Mouse (Mus musculus) pancreas, adult 10 weeks (tissue): ENCODE data around the gene Thumpd3. TPM values are rescaled to one million over a fixed set of nuclear protein-coding genes. Genes with fewer than 3 reads are reported as not detected.

ENCODE experiments used
- polyA plus RNA-seq: library from polyadenylated mRNA; stranded (reverse); fragments of 350-450 nt; fragmentation: Illumina TruSeq; extraction: RNeasy Lipid Tissue Mini Kit (QIAGEN cat#74804); gene quantifications from one replicate; pipeline ENCODE4 v1.2.3, GENCODE M21; 2015; ENCODE audit warnings: low read depth, low replicate concordance; ENCODE audit not compliant: insufficient read depth

The Thumpd3 gene
- 11.0 TPM for polyA plus RNA-seq

GRCm38 (mm10) chr6:113046041-113046975, at the start of gene Thumpd3:
TSS of gene Thumpd3 (plus strand) at chr6:113046225.

DNA sequence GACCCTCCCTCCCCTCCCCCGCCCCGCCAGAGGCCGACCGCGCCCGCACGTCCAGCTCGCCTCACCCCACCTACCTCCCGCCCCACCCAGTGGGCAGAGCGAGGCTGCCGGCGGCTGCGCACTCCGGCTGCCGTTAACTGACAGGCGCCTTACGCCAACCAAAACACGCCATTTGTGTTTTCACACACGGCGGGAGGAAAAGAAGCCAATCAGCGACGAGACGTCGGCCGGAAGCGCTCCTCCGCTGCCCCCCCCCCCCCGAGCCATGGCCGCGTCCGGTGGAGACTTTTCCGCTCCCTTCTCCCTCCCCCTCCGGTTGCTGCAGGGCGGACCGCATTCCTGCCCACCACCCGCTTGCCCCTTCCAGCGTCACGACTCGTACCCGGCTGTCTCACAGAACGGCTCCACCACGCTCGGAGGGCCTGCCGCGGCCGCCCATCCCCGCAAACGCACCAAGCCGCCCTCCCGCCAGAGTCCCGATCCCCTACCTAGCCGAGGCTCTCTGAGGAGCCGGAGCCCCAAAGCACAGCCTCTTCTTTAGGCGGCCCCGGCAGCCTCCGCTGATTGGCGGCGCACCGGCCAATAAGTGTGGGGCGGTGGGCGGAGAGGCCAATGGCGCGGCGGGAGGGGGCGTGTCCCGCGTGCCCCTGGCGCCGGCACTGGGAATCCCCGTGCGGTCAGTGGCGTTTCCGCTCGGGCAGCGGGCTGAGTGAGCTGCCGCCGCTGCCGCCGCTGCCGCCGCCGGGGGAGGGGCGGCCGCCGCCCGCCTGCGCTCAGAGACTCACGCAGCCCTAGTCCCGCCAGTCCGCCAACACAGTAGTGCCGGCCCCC, 30.9 kb downstream of the Thumpd3 start, which contains the start of gene Setd5:
Setd5 (plus strand) TSS at position 680 of the 831 bp plus-strand sequence.

Other genes starting within 250 kb of the Thumpd3 start
- gene Srgap3, start 99.0 kb upstream of the Thumpd3 start, polyA plus RNA-seq, result 1.0 TPM
- 18.7 TPM for gene Setd5, start 31.1 kb downstream of the Thumpd3 start, polyA plus RNA-seq
- gene Lhfpl4, start 149.2 kb downstream of the Thumpd3 start, polyA plus RNA-seq, result 1.8 TPM
- gene Mtmr14, start 191.6 kb downstream of the Thumpd3 start, polyA plus RNA-seq, result 7.8 TPM
- not detected for gene Cpne9, start 236.1 kb downstream of the Thumpd3 start, polyA plus RNA-seq